Mouse (Mus musculus) thymus, adult 18-20 months (tissue): ENCODE measurements around the gene Arpin.

Experiments used
- DNase-seq, 2 experiments: peaks; one replicate each; pipeline ENCODE4 v3.0.0; 2022; ENCODE audit warnings: mixed read lengths in 2 of 2

The Arpin gene

GRCm38 (mm10) chr7:79892576-79893428 lies 42.4 kb downstream of the Arpin start:
- no peak for DNase-seq

DNA sequence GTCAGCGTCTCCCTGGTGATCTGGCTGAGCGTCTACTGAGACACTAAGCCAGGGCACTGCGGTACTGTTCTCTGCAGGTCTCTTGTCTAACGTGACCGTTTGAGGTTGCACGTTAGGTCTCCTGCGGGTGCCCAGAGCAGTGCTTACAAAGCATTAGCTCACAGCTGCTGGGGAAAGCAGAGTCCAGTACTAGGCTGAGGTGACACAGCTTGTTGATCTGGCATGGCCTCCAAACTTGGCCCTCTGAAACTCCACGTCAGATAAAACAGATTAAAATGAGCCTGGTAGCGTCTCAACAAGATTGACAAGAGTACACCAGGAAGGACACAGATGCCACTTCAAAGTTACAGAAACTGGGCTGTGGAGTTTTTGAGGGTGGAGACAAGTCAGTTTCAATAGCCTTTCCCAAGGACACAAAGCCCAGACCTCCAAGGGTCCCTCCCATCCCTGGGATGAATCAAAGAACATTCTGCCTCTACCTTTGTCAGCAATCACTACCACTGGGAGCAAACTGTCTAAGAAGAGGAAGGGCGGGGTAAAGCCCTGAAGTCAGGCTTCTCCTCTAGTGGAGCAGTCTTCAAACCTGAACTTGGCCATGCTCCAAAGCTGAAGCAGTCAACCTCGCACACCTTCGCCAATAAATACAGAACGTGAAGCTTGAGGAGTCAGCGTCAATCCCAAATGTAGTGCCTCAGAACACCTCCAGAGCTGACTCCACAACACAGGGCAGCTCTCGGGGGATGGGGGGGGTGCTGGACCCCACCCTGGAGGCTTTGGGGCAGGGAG lies 44.5 kb downstream of the Arpin start:
- no peak for DNase-seq

DNA sequence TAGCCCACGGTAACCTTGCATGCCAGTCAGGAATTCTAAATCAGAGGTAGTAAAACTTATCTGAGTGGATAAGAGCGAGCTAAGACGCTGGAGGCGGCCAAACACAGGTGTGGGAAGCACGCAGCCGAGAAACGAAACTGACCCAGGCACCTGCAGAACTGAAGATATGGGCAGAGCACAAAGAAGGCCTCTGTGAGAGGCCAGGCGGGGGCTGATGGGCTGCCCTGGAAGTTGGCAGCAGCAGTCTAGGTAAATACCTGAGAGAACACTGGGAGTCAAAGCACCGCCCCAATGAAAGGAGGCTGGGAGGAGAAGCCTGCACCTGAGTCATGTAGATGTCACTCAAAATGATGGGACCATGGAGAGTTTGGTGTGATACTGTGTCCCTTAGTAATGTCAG lies 46.6 kb downstream of the Arpin start:
- no peak for DNase-seq

DNA sequence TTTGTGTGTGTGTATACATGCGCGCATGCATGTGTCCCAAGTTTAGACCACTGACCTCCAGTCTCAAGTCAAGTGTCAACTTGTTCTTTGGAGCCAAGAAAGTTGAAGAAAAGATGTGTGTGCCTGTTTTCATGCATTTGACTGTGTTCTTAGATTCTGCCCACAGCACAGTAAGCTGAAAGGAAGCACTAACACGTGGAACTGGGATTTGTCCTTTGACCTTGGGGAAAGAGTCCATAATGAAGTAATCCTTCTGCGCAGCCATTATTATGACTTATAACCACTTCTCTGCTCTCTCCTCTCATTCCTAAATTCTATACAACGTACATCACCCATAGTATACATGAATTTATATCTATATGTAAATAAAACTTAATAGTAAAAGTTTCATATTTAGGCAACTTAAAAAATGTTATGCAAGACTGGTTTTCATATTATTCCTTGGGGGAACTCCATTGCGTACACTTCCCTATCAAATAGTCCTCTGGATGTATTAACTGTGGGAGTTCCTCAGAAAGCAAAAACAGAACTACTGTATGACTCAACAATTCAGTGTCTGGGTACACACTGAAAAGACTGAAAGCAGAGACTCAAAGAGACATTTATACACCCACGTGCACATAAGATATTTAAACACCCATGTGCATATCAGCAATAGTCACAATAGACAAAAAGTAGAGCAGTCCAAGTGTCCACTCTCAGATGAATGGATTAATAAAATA lies 51.4 kb downstream of the Arpin start:
- no peak for DNase-seq

DNA sequence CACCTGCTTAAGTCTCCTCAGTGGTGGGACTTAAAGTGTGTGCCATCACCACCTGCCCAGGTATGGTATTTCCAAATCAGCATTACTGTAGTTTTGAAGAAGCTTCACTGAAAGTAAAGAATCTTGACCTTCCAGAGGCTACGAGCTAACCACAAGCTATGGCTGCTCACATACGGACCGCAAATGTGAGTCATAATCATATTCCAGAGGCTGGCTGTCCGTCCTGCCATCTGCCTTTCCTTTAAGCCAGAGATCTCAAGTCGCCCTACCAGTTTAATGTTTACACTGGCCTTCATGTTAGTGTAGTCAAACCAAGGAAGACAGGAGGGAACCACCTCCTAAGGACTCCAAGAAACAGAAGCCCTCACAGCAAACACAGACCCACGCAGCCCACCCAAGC lies 53.3 kb downstream of the Arpin start:
- no peak for DNase-seq

DNA sequence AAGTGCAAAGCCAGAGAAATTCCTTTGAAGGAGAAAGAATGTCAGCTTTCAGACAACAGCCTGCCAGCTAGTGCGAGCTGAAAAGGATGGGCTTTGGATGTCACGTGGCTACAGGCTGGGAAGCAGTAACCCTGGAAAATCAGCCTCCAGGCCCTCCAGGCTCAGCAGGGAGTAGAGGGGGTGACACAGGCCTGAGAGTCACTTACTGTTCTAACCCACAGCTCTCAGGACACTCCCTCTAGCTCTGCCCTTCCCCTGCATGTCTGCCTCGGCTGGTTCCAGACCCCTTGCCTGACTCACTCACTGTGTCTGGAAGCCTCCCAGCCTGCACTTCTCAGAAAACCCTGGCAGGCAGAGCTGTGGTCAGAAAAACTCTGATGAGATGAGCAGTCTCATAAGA lies 54.2 kb downstream of the Arpin start:
- DNase-seq, result no peak

DNA sequence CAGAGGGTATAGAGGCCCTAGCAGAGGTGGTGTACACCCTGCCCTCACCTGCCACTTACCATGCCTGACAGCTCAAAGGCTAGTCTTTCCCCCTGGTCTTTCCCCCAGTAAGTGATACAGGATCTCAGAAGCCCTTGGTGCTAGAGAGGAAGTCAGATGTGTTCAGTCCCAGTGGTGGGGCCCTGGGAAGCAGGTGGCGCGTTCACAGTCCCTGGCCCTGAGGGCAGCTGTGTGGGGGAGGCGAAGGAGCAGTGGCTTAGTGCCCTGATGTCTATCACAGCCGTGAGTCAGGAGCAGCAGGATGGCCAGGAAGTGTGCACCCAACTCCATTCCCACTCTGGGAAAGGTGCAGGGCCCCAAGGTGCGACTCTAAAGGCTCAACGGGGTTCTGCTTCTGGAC lies 55.1 kb downstream of the Arpin start:
- no peak for DNase-seq

- DNase-seq, result no peak
Observed at GRCm38 (mm10) chr7:79878455-79879025, 56.6 kb downstream of the Arpin start.
